Mouse (Mus musculus) kidney, embryonic 16.5 days (tissue): Measurements from ENCODE around the gene Gns. TPM values are rescaled to one million over a fixed set of nuclear protein-coding genes. Genes with fewer than 3 reads are reported as not detected.

Source experiments
- ATAC-seq: fragments of 200-750 bp; cut with Nextera tagmentation; 2 replicates; pipeline ENCODE4 v1.8.0; 2017; ENCODE audit warnings: moderate TSS enrichment; ENCODE audit not compliant: low FRiP score, low TSS enrichment
- H3K27ac ChIP-seq: fragments of 300-500 bp; sonication (generic); 2 replicates; pipeline ENCODE4 v1.5.1; 2014; ENCODE audit warnings: low read length
- H3K27me3 ChIP-seq: fragments of 300-500 bp; sonication (generic); 2 replicates; pipeline ENCODE4 v1.6.1; 2014; ENCODE audit warnings: low read length, control low read depth, mixed read lengths; ENCODE audit not compliant: insufficient read depth
- H3K36me3 ChIP-seq: fragments of 300-500 bp; sonication (generic); 2 replicates; pipeline ENCODE4 v1.6.1; 2014; ENCODE audit warnings: low read length, control low read depth, mixed read lengths; ENCODE audit not compliant: insufficient read depth
- H3K4me1 ChIP-seq: fragments of 300-500 bp; sonication (generic); 2 replicates; pipeline ENCODE4 v1.6.1; 2014; ENCODE audit warnings: low read length, control low read depth, mixed read lengths; ENCODE audit not compliant: insufficient read depth
- H3K4me2 ChIP-seq: fragments of 300-500 bp; sonication (generic); replicated peaks from 2 replicates; pipeline ENCODE4 v1.6.1; 2014; ENCODE audit warnings: low read depth, low read length
- H3K4me3 ChIP-seq: fragments of 300-500 bp; sonication (generic); 2 replicates; pipeline ENCODE4 v1.5.1; 2014; ENCODE audit warnings: mild to moderate bottlenecking, low read length
- H3K9ac ChIP-seq: fragments of 300-500 bp; sonication (generic); replicated peaks from 2 replicates; pipeline ENCODE4 v1.6.1; 2014; ENCODE audit warnings: low read length
- H3K9me3 ChIP-seq: fragments of 300-500 bp; sonication (generic); 2 replicates; pipeline ENCODE4 v1.6.1; 2016; ENCODE audit warnings: low read length, control low read depth
- WGBS: fragments of 180-500 bp; shearing (Covaris S2); extraction: QIAGEN DNeasy Blood & Tissue Kit; methylation state at CpG from one replicate; pipeline ENCODE4 v1.1.7; 2014; 5-methylcytosine and 5-hydroxymethylcytosine counted together
- polyA plus RNA-seq: library from polyadenylated mRNA; unstranded; fragments of >200 nt; fragmentation: Nextera tagmentation; extraction: Ambion mirVana; gene quantifications from 2 replicates; pipeline ENCODE4 v1.2.1, GENCODE M21; 2015

Gns gene
- polyA plus RNA-seq, 1 experiment from 2014 or later: 52.4 TPM

DNA sequence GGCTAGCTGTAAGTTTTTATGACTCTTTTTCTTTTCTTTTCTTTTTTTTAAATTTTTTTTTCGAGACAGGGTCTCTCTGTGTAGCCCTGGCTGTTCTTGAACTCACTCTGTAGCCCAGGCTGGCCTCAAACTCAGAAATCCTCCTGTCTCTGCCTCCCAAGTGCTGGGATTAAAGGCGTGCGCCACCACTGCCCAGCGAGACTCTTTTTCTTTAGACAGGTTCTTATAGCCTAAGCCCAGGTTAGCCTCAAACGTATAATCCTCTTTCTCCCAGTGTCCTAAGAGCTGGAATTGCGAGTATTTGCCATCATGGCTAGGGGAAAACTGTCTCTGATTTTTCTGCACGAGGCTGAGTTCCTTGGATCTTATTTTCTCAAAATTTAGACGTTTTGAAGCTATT lies 1.7 kb upstream of the Gns start:
- H3K9me3 ChIP-seq: no peaks in the 10 kb centered on the region
- H3K9ac ChIP-seq: no peak overlapping the region
- H3K4me1 ChIP-seq: peaks cover 12% of the 10 kb centered on the region
- no peak overlapping the region for H3K27ac ChIP-seq
- WGBS: 82% methylated on average over 8 of the region's 8 CpGs
- no peaks in the 10 kb centered on the region for H3K27me3 ChIP-seq
- no peaks in the 10 kb centered on the region for H3K36me3 ChIP-seq
- ATAC-seq: no peak
- H3K4me2 ChIP-seq: no peak overlapping the region
- H3K4me3 ChIP-seq: no peak overlapping the region

- peak overlapping the region; percentile 57 for H3K9ac ChIP-seq
- ATAC-seq: 0 out of 2 replicates have a peak, but pooled peaks have one; percentile 16
Observed at GRCm38 (mm10) chr10:121364306-121364705, 584 bp upstream of the Gns start.

GRCm38 (mm10) chr10:121365781-121366272 lies 937 bp downstream of the Gns start:
- Histone ChIP-seq H3K4me2 (peak overlapping the region; percentile 88), H3K36me3 (peaks cover 4% of the 10 kb centered on the region), H3K9me3 (no peaks in the 10 kb centered on the region), H3K4me3 (peak overlapping the region; percentile 87), H3K27me3 (no peaks in the 10 kb centered on the region), H3K4me1 (peaks cover 12% of the 10 kb centered on the region), H3K9ac (peak overlapping the region; percentile 84), H3K27ac (no peak overlapping the region)
- WGBS: 8% methylated on average over 9 of the region's 9 CpGs
- ATAC-seq: no peak

More at GRCm38 (mm10) chr10:121364306-121364705, 584 bp upstream of the Gns start:
- WGBS: 28% methylated on average over 15 of the region's 15 CpGs
- H3K4me1 ChIP-seq: peaks cover 12% of the 10 kb centered on the region
- H3K9me3 ChIP-seq: no peaks in the 10 kb centered on the region
- H3K27ac ChIP-seq: no peak overlapping the region; the same call in 1 of the 2 replicates
- H3K4me3 ChIP-seq: peak overlapping the region; percentile 87
- H3K36me3 ChIP-seq: no peaks in the 10 kb centered on the region
- peak overlapping the region; percentile 88 for H3K4me2 ChIP-seq
- H3K27me3 ChIP-seq: no peaks in the 10 kb centered on the region

DNA sequence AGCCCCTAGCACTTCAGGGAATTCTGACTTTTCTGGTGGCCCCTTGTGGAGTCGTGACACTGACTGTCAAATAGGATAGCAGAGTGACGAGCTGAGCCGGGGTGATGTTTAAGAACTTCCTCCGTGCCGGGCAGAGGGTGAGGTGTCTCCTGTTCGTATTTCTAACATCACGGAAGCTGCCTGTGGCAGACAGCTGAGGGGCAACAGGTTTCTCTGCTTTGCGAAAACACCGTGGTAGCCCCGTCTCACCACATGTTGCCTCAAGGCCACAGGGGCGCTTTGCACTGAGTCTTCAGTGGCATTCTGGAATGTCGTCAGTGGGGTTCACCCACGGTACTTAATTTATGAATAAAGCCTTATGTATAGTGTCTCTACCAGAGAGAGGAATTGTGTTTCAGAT lies 2.4 kb downstream of the Gns start:
- H3K36me3 ChIP-seq: peaks cover 4% of the 10 kb centered on the region
- no peak overlapping the region for H3K9ac ChIP-seq
- WGBS: 74% methylated on average over 13 of the region's 13 CpGs
- no peaks in the 10 kb centered on the region for H3K27me3 ChIP-seq
- H3K4me3 ChIP-seq: no peak overlapping the region
- no peak overlapping the region for H3K4me2 ChIP-seq
- ATAC-seq: no peak
- H3K27ac ChIP-seq: no peak overlapping the region
- H3K4me1 ChIP-seq: peaks cover 12% of the 10 kb centered on the region
- no peaks in the 10 kb centered on the region for H3K9me3 ChIP-seq

- H3K4me2 ChIP-seq: no peak overlapping the region
- 88% methylated on average over 9 of the region's 9 CpGs for WGBS
- H3K36me3 ChIP-seq: peaks cover 4% of the 10 kb centered on the region
- H3K27ac ChIP-seq: no peak overlapping the region
- peaks cover 12% of the 10 kb centered on the region for H3K4me1 ChIP-seq
- H3K9me3 ChIP-seq: no peaks in the 10 kb centered on the region
- no peak for ATAC-seq
- H3K9ac ChIP-seq: no peak overlapping the region
- H3K27me3 ChIP-seq: no peaks in the 10 kb centered on the region
- no peak overlapping the region for H3K4me3 ChIP-seq
Observed at GRCm38 (mm10) chr10:121367780-121368179, 2.9 kb downstream of the Gns start.

DNA sequence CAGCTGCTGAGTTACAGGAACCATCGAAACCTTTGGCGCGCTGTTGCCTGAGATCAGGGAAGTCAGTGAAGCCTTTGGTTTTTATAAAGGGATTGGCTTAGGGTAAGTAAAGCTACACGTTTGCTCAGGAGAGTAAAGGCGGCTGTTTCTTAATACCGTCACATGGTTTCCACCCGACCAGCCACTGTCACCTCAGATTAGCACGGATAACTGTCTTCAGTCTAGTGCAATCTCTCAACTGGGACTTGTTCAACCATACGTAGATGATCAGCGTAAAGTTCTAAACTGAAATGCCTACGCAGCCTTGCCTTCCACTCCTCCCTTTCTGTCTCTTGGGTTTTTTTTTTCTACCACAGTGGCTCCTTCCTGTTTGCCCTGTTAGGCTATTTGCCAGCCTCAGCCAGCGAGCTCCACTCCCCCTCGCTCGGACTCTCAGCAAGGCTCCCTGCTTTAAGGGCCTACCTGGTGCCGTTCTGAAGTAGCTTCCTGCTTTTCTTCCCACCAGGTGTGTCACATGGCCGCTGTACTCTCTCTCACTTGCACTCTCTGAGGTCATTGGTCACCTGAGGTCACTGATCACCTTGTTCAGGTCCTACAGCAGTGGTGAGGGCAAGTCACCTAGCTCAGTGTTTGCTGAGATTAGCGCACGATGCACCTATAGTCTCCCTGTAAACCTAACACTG lies 4.0 kb downstream of the Gns start:
- no peak overlapping the region for H3K27ac ChIP-seq
- H3K4me1 ChIP-seq: peaks cover 12% of the 10 kb centered on the region
- no peaks in the 10 kb centered on the region for H3K27me3 ChIP-seq
- 86% methylated on average over 18 of the region's 18 CpGs for WGBS
- H3K36me3 ChIP-seq: peaks cover 4% of the 10 kb centered on the region
- no peaks in the 10 kb centered on the region for H3K9me3 ChIP-seq
- no peak for ATAC-seq
- H3K4me3 ChIP-seq: no peak overlapping the region
- no peak overlapping the region for H3K4me2 ChIP-seq
- H3K9ac ChIP-seq: no peak overlapping the region

- no peak for ATAC-seq
- Histone ChIP-seq H3K36me3 (peaks cover 4% of the 10 kb centered on the region), H3K9me3 (no peaks in the 10 kb centered on the region), H3K4me1 (peaks cover 19% of the 10 kb centered on the region), H3K27ac (no peak overlapping the region), H3K27me3 (no peaks in the 10 kb centered on the region), H3K4me3 (no peak overlapping the region), H3K9ac (no peak overlapping the region), H3K4me2 (no peak overlapping the region)
- 89% methylated on average over 6 of the region's 6 CpGs for WGBS
Observed at GRCm38 (mm10) chr10:121370777-121371176, 5.9 kb downstream of the Gns start.

DNA sequence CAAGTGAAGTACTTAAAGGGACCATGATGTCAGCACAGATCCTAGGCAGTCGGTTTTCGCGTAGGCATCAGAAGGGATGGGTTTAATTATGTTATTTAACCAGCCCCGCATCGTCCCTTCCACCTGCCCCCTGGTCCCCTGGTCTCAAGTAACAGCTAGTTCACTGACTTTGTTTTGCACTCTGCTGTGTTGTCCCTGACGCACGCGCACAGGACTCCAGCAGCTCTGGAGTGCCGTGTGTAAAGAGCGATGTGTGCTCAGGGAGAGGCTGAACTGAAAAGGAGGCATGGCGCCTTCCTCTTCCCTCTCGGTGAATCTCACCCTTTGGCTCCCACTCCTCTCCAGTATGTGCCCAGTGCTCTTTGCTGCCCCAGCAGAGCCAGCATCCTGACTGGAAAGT lies 9.1 kb downstream of the Gns start:
- WGBS: 64% methylated on average over 12 of the region's 12 CpGs
- H3K4me3 ChIP-seq: no peak overlapping the region
- no peak overlapping the region for H3K27ac ChIP-seq
- no peak overlapping the region for H3K9ac ChIP-seq
- H3K4me2 ChIP-seq: no peak overlapping the region
- peaks cover 22% of the 10 kb centered on the region for H3K36me3 ChIP-seq
- H3K4me1 ChIP-seq: peaks cover 25% of the 10 kb centered on the region
- H3K27me3 ChIP-seq: no peaks in the 10 kb centered on the region
- no peaks in the 10 kb centered on the region for H3K9me3 ChIP-seq
- ATAC-seq: no peak

DNA sequence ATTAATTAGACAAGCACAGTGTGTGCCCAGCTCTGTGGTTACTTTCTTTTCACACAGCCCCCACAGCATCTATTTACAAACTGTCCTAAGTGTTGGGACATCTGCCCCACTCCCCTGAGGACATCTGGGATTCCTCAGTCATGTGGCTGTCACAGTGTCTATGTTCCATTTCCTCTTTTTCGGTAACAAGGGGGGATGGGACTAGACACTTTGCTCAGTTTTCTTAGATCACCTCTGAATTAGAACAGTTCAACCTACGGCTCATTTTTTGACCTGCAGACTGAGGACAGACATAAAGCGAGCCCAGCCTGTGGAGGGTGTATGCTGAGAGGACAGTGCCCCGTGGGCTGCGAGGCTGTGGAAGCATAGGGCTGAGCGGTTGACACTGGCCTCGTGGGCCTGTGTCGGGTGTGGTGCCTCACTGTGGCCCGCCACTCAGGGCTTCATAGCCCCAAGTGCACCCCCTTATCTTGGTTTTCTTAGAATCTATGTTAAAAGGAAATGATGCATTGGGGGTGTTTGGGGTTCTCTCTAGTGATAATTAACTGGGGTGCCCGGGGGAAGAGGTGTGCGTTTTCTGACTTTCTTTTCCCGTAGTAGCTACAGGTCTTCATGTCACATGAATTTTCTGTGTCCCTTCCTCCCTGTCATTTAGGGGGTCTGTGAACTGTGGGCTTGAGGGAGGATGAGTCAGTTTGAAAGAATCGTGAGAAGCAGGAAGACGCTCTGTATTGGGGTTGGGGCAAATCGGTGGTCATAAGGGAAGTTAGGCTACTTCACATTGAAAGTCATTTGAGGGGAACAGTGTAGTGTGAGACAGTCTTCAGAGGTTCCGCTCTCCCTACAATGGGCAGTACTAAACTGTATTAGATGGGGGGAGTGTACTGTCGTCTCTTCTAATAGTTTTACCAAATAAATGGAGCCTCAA lies 10.1 kb downstream of the Gns start:
- Histone ChIP-seq H3K4me3 (no peak overlapping the region), H3K27ac (peak overlapping the region; percentile 12; the same call in 1 of the 2 replicates), H3K9ac (no peak overlapping the region), H3K36me3 (peaks cover 31% of the 10 kb centered on the region), H3K27me3 (no peaks in the 10 kb centered on the region), H3K4me1 (peaks cover 25% of the 10 kb centered on the region), H3K4me2 (no peak overlapping the region), H3K9me3 (no peaks in the 10 kb centered on the region)
- 72% methylated on average over 17 of the region's 17 CpGs for WGBS
- ATAC-seq: no peak
